In genomic region chr1:57269679-57270354, GRCm38 (mm10) we compare ENCODE assay signal across 9 mouse cellular contexts.
DNase-seq lines count a peak whose midpoint lies in the region; ATAC-seq and TF ChIP-seq lines count a peak whose summit lies in the region.
"Had no signal": no experiment of that assay in that cellular context is flagged by ENCODE, and none has a peak within 500 bp of the region (broad histone marks: within the 10 kb centered on the region; RNA-seq: fewer than 3 reads in every experiment).

No protein-coding gene starts in this region.

- no peak overlapping the region for H3K4me3 ChIP-seq in embryonic facial prominence, embryonic 12.5 days
- no peak overlapping the region for H3K4me3 ChIP-seq in hindbrain, embryonic 10.5 days
- H3K4me3 ChIP-seq in layer of hippocampus, adult 2 months = no peak overlapping the region
- no peak overlapping the region for H3K4me3 ChIP-seq in lung, embryonic 16.5 days (ENCODE audit: low read length)
- H3K4me3 ChIP-seq: erythroblast, embryonic 14.5 days had no signal

- no peaks in the 10 kb centered on the region for H3K9me3 ChIP-seq in embryonic facial prominence, embryonic 12.5 days
- H3K9me3 ChIP-seq in hindbrain, embryonic 10.5 days = no peaks in the 10 kb centered on the region
- no peaks in the 10 kb centered on the region for H3K9me3 ChIP-seq in lung, embryonic 16.5 days (ENCODE audit: control insufficient read depth, low read length)

- peaks cover 19% of the 10 kb centered on the region; the same call in 1 of the 2 replicates for H3K4me1 ChIP-seq in embryonic facial prominence, embryonic 12.5 days
- peaks cover 9% of the 10 kb centered on the region for H3K4me1 ChIP-seq in hindbrain, embryonic 10.5 days (replicated peaks)
- H3K4me1 ChIP-seq in lung, embryonic 16.5 days (replicated peaks; ENCODE audit: control insufficient read depth, insufficient read depth, low read length) = no peaks in the 10 kb centered on the region

- H3K27me3 ChIP-seq in embryonic facial prominence, embryonic 12.5 days = no peaks in the 10 kb centered on the region
- no peaks in the 10 kb centered on the region; the same call in 1 of the 2 replicates for H3K27me3 ChIP-seq in hindbrain, embryonic 10.5 days (ENCODE audit: insufficient read depth, poor library complexity, severe bottlenecking)
- no peaks in the 10 kb centered on the region for H3K27me3 ChIP-seq in lung, embryonic 16.5 days (ENCODE audit: control insufficient read depth, insufficient read depth, low read depth, low read length)

- WGBS in embryonic facial prominence, embryonic 12.5 days = 35% methylated on average over 13 of the region's 13 CpGs
- 47% methylated on average over 13 of the region's 13 CpGs for WGBS in hindbrain, embryonic 10.5 days
- 34% methylated on average over 13 of the region's 13 CpGs for WGBS in lung, embryonic 16.5 days

- no peak overlapping the region for H3K9ac ChIP-seq in embryonic facial prominence, embryonic 12.5 days
- no peak overlapping the region for H3K9ac ChIP-seq in lung, embryonic 16.5 days (ENCODE audit: low read length)

- 0 out of 2 replicates have a peak, but pooled peaks have one; percentile 77 for ATAC-seq in embryonic facial prominence, embryonic 12.5 days (ENCODE audit: insufficient number of reproducible peaks, insufficient read depth, low FRiP score, low TSS enrichment)
- peak; percentile 61; the same call in 1 of the 2 replicates for ATAC-seq in lung, embryonic 16.5 days (ENCODE audit: low read depth)

- no peak overlapping the region for H3K4me2 ChIP-seq in embryonic facial prominence, embryonic 12.5 days (replicated peaks)
- no peak overlapping the region for H3K4me2 ChIP-seq in lung, embryonic 16.5 days (ENCODE audit: low read depth, low read length)

- peak; percentile 86 for TF ChIP-seq CTCF in layer of hippocampus, adult 2 months (conservative IDR thresholded peaks at IDR 0.05)

- H3K27ac ChIP-seq in embryonic facial prominence, embryonic 12.5 days = no peak overlapping the region
- H3K27ac ChIP-seq in hindbrain, embryonic 10.5 days = no peak overlapping the region
- no peak overlapping the region for H3K27ac ChIP-seq in layer of hippocampus, adult 2 months
- no peak overlapping the region for H3K27ac ChIP-seq in lung, embryonic 16.5 days (ENCODE audit: low read length)

- no peaks in the 10 kb centered on the region for H3K36me3 ChIP-seq in embryonic facial prominence, embryonic 12.5 days
- no peaks in the 10 kb centered on the region for H3K36me3 ChIP-seq in hindbrain, embryonic 10.5 days
- H3K36me3 ChIP-seq in lung, embryonic 16.5 days (ENCODE audit: control insufficient read depth, insufficient read depth, low read length) = no peaks in the 10 kb centered on the region

- DNase-seq in B cell, adult 2 months = peak; percentile 1 to 2
- DNase-seq in adrenal gland, adult 8-10 months = peak; percentile 8
- DNase-seq in hindbrain, embryonic 10.5 days (ENCODE audit: low spot score) = peak; percentile 71
- peak; percentile 72 to 83 for DNase-seq in layer of hippocampus, adult 2 months (ENCODE audit: low spot score in 2 of 2)
- DNase-seq in retina, embryonic 14.5 days (ENCODE audit: low spot score) = peak; percentile 84
- no peak for DNase-seq in spleen, postnatal 14 days (ENCODE audit: low spot score in 2 of 2)

Comparison
In these comparisons a context has a peak if more than half of its experiments do, and no peak if none do; other contexts are left out.
1. DNase-seq: peak in B cell, adult 2 months (2 of 2), adrenal gland, adult 8-10 months (single experiment), hindbrain, embryonic 10.5 days (single experiment), layer of hippocampus, adult 2 months (2 of 2) and retina, embryonic 14.5 days (single experiment); none in spleen, postnatal 14 days (0 of 2).